Mouse (Mus musculus): ENCODE data around the gene Ttc8.

- no peak for TF ChIP-seq CTCF (IDR thresholded peaks at IDR 0.05; ENCODE audit: low read depth, low read length)
- no peak for TF ChIP-seq POLR2A (IDR thresholded peaks at IDR 0.05; ENCODE audit: borderline replicate concordance, low read depth, low read length)
Measured at GRCm38 (mm10) chr12:98972291-98972690, 51.9 kb downstream of the Ttc8 start.
